Mouse (Mus musculus): ENCODE measurements at regions not wholly inside any gene's neighbourhood (a gene's known extent, or its start where the extent isn't known, plus 50 kb on each side); places are given as distances from the start of the nearest gene placed in this dataset.

- DNase-seq, result no peak
These were observed 54.9 kb upstream of the Akap13 start for GRCm38 (mm10) chr7:75400471-75400870.

GRCm38 (mm10) chr7:75404955-75405354 is 50.4 kb upstream of the Akap13 start:
- DNase-seq, result no peak
